Mouse (Mus musculus) brown adipose tissue, adult 24 weeks (tissue): ENCODE results near the gene Ssx2ip. TPM values are rescaled to one million over a fixed set of nuclear protein-coding genes. Genes with fewer than 3 reads are reported as not detected.

Experiments
- H3K27ac ChIP-seq: fragments of 200-500 bp; replicated peaks from 2 replicates; pipeline ENCODE4 v1.5.1; 2012; ENCODE audit warnings: low read depth, mild to moderate bottlenecking, low read length
- H3K4me1 ChIP-seq: fragments of 200-500 bp; 2 replicates; pipeline ENCODE4 v1.6.1; 2012; ENCODE audit warnings: low read length, mixed read lengths; ENCODE audit not compliant: control insufficient read depth, insufficient read depth, insufficient read length
- H3K4me3 ChIP-seq: fragments of 200-500 bp; 2 replicates; pipeline ENCODE4 v1.5.1; 2012; ENCODE audit warnings: low read depth, mild to moderate bottlenecking, low read length, moderate library complexity; ENCODE audit not compliant: insufficient read depth
- polyA plus RNA-seq: library from polyadenylated mRNA; stranded (reverse); fragments of >200 nt; gene quantifications from 2 replicates; pipeline ENCODE4 v1.2.4, GENCODE M21; 2012; ENCODE audit not compliant: missing spikeins, insufficient read depth, insufficient read length

The Ssx2ip gene
- 4.0 and 8.6 TPM in 2 replicates for polyA plus RNA-seq

DNA sequence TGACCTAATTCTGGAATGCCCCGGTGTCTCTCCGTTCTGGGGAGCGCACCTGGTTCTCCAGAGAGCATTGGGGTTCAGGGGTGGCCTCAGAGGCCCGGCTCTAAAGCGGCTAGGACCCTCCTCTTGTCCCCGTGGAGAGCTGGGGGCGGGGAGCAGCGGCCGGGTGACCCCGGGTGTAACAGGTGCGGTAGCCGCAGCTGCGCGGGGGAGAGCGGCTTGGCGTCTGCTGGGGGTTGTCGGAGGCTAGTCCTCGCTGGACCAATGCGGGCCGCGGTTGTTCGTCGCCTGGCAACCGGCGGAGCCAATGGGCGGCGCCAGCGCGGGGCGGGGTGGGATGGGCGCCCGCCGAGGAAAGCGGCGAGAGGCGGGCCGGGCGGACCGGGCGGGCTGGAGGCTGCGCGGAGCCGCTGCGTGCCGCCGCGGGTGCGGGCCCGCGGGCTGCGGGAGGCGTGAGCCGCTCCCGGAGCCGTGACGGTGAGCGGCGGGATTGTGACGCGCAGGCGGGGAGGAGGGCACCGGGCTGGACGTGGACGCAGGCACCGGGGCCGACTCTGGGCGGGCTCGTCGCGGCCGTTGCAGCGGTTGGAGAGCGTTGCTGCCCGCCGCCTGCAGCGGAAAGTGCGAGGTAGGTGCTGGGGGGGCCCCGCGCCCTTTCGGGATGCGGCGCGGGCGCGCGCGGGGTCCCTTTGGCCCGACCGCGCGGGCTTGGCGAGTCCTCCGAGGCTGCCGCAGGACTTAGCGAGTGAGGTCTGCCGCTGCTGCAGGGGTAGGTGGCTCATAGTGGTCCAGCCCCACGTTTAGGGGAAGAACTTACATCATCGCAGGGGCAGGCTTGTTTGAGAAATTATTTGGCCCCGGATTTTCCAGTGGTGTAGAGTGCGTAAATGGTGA lies at the start of gene Ssx2ip:
Gene Ssx2ip, plus strand, starts transcription at position 332 of the 891 bp plus-strand sequence.
- Histone ChIP-seq H3K27ac (no peak within 1 kb of the TSS), H3K4me1 (0 out of 2 replicates have a peak, but pooled peaks cover 2% of the 10 kb centered on the region), H3K4me3 (peak within 1 kb of the TSS; percentile 88)

DNA sequence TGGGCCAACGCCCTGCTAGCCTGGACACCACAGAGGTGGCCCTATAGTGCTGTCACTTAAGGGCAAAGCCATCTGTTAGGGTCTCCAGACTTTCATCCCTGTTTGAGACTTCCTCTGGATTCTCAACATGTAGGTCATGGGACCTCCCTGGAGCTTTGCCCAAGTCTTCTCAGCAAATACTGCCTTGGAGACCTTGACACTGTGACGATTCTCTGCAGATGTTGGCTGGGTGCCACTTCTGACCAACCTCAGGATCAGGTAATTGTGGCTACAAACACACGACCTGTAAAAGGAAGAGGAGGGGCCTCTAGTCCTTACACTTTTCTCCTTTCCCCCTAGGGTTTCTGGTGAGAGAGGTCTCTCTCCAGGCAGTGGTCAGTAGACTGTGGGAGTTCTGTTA lies 49.3 kb upstream of the Ssx2ip start:
- no peak overlapping the region for H3K27ac ChIP-seq
- H3K4me1 ChIP-seq: no peaks in the 10 kb centered on the region
- H3K4me3 ChIP-seq: no peak overlapping the region

DNA sequence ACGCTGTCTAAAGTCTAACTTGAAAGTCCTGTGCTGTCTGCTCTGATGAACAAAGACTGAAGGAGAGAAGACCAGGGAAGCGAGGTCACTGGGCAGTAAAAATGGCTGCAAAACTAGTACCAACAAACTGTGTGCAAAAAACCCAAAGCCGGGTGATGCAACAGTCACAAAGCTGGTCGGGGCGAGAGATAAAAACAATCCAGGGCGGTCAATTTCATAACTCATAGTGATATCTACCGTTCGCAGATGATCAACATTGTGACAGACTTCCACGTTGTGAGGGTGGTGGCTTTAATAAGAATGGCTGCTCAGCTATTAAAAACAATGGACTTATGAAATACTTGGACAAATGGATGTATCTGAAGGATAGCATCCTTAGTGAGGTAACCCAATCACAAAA lies 39.0 kb upstream of the Ssx2ip start:
- Histone ChIP-seq H3K4me1 (no peaks in the 10 kb centered on the region), H3K27ac (no peak overlapping the region), H3K4me3 (no peak overlapping the region)

DNA sequence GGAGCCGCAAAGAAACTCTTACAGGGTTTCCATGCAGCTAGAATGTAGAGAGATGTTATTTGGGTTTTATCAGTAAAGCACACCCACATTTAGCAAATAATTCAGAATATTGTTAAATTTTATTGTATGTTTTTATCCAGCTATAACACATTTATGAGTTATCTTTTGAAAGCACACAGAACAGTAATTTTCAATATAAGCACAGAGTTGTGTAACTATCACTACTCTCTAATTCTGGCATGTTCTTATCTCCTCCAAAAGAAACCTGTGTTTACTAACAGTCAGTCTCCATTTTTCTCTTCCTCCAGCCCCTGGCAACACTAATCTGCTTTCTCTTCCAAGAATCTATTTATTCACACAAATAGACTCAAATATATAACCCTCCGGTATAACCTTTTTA lies 37.4 kb upstream of the Ssx2ip start:
- no peak overlapping the region for H3K4me3 ChIP-seq
- no peaks in the 10 kb centered on the region for H3K4me1 ChIP-seq
- no peak overlapping the region for H3K27ac ChIP-seq

DNA sequence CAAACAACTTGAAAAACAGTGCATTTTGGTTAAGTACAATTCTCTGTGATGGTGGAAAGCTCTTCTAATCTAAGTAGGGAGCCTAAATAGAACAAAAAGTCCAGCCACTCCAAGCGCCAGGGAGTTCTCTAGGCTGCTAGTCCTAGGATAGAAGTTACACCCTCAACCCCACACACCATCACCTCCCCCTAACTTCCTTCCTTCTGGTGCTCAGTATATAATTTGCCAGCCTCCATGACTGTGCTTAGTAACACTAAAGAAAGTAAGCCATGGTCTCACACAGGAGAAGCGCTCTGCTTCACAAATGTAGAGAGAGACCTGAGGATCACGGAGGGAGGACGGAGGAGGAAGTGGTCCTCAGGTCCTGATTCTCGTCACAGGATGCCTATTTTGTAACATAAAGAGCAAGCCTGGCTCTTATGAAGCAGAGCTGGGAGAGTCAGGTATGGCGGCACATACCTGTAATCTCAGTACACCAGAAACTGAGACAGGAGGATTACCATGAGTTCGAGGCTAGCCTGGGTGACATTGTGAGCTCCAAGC lies 33.8 kb upstream of the Ssx2ip start:
- Histone ChIP-seq H3K27ac (no peak overlapping the region), H3K4me3 (no peak overlapping the region), H3K4me1 (no peaks in the 10 kb centered on the region)

DNA sequence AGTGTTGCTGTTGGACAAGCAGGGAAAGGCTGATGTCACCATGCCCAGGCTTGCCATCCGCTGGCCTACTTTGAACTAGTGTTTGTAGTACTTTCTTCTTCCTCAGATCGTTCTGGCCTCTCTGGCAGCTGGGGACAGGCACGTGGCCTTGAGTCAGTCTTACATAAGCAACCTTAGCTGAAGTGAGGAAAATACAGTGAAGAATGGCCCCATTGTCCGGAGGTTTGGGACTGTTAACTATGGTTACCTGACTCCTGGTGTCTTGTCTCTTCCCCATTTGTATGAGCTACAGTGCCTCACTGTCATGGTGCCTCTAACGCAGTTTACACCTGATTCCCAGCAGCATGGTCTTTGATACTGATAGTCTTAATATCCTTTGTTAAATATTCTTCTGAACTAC lies 33.2 kb upstream of the Ssx2ip start:
- no peak overlapping the region for H3K27ac ChIP-seq
- no peak overlapping the region for H3K4me3 ChIP-seq
- H3K4me1 ChIP-seq: no peaks in the 10 kb centered on the region

DNA sequence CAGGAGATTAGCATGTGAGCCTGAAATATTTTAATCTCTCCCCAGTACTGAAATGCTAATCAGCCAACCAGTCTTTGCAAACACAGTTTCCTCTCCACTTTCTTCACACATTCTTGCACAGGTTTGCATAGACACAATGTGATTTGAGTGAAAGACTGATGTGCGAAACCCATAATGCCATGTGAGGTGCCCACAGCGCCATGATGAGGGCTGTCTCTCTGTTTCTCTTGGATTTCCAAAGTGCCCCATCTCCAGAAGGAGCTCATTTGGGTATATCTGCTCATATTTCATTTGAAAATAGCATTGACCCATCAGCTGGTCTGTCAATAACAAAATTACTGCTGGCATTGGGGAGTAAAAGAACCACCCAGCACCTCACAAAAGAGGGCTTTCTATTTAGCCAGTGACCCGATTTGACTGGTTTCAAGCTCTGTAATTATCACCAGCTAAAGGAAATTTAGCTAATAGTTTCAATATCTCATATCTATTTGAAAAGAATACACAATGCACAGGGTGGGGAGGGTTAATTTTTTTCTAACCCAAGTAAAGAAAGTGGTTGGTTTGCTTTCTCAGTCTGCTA lies 29.8 kb upstream of the Ssx2ip start:
- Histone ChIP-seq H3K27ac (no peak overlapping the region), H3K4me1 (no peaks in the 10 kb centered on the region), H3K4me3 (no peak overlapping the region)

DNA sequence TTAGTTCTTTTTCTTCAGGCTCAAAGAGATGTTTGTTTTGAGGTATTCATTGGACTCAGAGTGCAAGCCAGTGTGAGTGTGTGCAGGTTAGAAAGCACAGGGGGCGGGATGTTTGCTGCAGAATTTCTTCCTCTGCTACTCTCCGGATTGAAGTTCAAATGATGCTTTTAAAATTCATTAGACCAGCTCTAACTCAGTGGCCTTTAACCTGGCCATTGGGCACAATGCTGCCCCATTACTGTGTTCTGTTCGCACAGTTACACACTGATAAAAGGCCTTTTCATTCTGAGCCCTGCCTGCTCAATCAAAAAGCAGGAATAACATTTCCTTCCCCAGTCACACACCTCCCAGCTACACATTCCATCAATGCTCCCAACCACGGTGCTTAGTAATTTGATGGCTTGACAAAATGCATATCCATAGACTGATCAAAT lies 29.2 kb upstream of the Ssx2ip start:
- Histone ChIP-seq H3K4me1 (no peaks in the 10 kb centered on the region), H3K4me3 (no peak overlapping the region), H3K27ac (no peak overlapping the region)

DNA sequence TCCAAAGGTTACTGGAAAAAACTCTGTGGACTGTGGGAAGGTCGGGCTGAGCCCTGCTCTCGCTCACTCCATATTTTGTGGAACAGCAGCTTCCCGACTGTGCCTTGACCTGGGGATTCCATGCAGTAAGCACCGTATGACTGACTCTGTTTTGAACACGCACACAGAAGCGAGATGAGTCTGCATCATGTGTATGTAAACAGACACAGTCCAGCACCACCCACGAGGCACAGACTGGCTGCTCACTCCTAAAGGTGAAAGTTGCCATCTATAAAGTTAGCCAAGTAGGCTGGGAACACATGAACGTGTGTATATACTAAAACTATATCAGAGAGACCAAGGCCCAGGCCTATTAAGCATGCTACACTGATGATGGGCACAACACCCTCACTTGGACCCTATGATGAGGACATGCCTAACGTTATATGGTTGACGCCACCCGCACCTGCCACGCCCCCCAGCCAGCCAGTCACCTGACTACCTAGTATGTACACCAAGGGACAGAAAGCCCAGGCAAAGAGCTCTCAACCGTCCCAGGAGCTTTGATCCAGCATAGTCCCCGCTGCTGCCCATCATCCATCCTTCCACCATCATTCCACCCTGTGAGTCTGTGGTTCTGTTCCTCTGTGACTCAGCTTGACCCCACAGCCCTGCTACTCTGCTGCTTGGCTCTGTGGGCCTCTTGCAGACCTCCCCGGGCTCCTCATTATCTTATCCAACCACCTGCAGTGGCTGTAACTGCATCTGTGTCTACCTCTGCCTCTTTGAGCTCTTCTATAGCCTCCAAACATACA lies 27.9 kb upstream of the Ssx2ip start:
- Histone ChIP-seq H3K4me1 (no peaks in the 10 kb centered on the region), H3K4me3 (no peak overlapping the region), H3K27ac (no peak overlapping the region)

DNA sequence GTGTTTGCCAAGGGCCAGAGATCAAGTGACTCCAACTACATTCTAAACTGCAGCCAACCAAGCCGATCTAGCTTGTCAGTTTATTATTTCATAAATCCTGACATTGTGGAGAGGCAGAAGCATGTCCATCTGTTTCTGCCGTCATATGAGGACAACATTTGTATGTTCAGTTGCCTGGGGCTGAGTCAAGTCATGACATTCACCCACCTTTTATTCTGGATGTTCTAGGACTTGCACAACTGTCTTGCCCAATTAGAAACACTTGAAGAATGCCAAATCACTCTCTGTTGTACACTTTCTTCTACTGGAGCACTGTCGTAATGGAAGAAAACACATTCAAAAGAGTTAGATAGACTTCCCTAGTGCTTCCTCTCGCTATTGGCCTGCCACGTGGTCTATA lies 27.2 kb upstream of the Ssx2ip start:
- Histone ChIP-seq H3K4me3 (no peak overlapping the region), H3K4me1 (no peaks in the 10 kb centered on the region), H3K27ac (no peak overlapping the region)

DNA sequence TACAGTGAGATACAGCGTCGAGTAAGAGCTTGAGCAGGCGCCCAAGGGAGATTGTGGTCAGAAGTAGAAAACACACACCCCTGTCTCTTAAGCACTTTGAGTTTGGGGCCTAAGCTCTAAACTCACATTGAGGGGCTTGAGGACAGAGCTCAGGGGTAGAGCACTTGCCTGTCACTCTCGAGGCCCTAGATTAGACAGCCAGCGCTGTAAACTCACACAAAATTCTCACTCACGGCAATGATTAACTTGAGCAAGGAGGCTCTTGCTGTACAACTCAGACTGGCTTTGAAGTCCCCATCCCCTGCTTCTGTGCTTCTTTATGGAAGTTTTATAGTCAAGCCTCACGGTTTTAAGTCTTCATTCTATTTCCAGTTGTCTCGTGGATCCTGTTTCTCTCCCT lies 25.7 kb upstream of the Ssx2ip start:
- Histone ChIP-seq H3K27ac (no peak overlapping the region), H3K4me3 (no peak overlapping the region), H3K4me1 (no peaks in the 10 kb centered on the region)

DNA sequence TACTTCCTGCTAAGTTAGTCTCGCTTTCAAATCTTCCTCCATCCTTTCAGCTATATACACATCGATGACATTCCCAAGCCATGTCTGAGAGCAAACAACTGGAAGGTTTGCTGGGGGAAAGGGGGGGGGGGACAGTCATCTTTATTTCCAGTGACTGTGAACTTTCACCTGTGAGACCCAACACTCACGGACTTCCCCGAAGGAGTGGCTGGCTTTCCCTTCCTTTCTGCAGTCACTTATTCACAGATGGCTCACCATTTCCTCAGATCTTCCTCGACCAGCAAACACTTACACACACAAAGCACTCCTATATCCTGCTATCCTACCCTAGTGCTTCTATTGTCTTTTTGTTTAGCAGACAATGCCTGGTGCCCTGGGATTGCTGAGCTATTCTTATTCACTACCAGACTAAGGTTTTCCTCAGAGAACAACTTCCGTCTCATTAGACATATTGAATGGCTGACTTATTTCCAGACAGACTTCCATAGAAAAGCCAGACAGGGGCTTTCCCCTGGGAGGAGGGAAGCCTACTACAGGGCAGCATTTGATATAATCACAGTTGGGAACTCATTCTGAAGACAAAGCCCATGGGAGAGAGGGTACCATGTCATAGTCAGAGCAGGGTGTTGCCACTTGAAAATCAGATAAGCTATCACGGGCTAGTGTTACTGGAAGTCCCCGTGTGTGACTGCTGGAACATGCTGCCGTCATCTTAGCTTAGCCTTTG lies 24.5 kb upstream of the Ssx2ip start:
- H3K4me1 ChIP-seq: no peaks in the 10 kb centered on the region
- H3K4me3 ChIP-seq: no peak overlapping the region
- no peak overlapping the region for H3K27ac ChIP-seq

DNA sequence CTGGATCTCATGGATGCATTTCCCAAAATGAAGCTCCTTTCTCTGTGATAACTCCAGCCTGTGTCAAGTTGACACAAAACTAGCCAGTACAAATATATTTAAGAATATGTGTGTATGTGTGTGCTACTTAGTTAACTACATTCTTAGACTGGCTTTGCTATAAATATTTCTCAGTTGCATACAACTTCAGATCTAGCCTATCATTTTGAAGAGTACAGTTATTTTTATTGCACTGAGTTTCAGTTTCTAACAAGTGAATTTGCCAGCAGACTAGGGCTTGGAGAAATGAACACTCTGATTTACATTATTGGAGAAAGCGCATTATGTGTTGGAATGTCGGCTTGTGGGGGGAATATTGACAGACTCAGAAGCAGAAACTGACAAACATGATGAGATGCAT lies 23.6 kb upstream of the Ssx2ip start:
- Histone ChIP-seq H3K4me3 (no peak overlapping the region), H3K27ac (no peak overlapping the region), H3K4me1 (no peaks in the 10 kb centered on the region)

DNA sequence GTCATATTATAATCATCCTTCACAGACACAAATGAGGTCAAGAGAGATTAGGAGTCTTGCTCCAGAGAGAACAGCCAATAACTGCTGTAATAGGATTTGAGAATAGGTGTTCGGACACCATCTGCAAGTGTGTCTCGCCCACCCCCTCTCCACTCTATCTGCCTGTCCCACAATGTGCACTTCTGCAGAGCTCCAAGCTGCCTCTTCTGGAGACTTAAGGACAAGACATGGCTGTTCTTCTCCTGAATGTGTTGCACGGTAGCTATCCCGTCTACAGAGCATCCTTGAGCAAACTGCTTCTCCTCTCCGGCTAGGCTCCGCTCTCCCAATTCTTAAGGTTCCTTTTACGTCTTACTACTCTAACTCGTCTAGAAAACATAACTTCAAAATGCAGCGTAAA lies 23.0 kb upstream of the Ssx2ip start:
- Histone ChIP-seq H3K4me1 (no peaks in the 10 kb centered on the region), H3K4me3 (no peak overlapping the region)

More for the DNA sequence above, 23.0 kb upstream of the Ssx2ip start:
- H3K27ac ChIP-seq: no peak overlapping the region
